Mouse (Mus musculus) retina, postnatal 7 days (tissue): ENCODE data around the gene Olfr633.
A peak's percentile ranks its signal among the peaks of the same experiment; 100 is the strongest.
"Not testable (repeated sequence)": the region's sequence is repeated elsewhere in the genome, so short reads cannot be mapped to it uniquely, and the experiment has no call there.

ENCODE experiments used
- DNase-seq: peaks from one replicate; pipeline ENCODE4 v3.0.0-alpha.2; 2012; ENCODE audit warnings: low read depth, low spot score

The Olfr633 gene

GRCm38 (mm10) chr7:103944137-103944536 lies at the start of gene Olfr633:
Olfr633 (plus strand) TSS chr7:103944437.
- no peak for DNase-seq

DNA sequence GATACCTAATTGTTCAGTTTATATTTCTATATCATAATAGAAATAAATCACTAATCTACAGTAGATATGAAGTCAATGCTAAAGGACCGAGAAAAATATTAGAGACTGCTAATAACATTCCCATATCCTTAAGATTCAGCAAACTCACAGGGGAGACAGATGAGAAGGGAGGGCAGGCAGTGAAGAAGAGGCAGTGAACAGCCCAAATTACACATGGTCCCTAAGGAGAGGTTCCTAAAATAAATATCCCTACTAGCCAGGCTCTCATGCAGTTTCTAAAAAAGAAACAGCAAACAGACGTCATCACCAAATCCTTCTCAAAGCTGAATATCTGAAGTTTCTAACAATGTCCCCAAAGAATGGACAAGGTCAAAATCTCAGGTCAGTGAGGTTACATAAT lies 41.0 kb upstream of the Olfr633 start, which contains the start of gene Olfr65:
Gene Olfr65, plus strand, starts transcription at position 301 of the 400 bp plus-strand sequence.
- no peak for DNase-seq

- DNase-seq, result no peak
These were observed 34.2 kb upstream of the Olfr633 start for GRCm38 (mm10) chr7:103910047-103910446.

GRCm38 (mm10) chr7:103912969-103913511 lies 31.2 kb upstream of the Olfr633 start:
- DNase-seq, result no peak

DNA sequence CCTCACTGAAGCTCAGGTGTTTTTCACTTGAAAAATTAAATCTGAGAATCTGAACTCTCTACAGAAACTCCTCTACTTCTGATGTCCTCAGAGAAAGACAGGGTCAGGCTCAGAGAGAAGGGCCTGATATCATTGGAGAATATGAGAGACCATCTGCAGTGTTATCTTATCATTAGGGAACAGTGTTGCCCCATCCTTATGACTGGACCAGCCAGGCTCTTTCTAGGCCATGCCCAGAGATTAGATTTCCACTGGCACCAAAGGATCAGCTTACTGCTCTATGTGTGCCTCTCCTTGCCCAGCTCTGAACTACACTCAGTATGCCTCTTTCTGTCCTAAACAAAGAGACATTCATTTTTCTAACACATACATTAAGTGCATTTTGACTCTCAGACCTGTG lies 28.9 kb upstream of the Olfr633 start:
- no peak for DNase-seq

DNA sequence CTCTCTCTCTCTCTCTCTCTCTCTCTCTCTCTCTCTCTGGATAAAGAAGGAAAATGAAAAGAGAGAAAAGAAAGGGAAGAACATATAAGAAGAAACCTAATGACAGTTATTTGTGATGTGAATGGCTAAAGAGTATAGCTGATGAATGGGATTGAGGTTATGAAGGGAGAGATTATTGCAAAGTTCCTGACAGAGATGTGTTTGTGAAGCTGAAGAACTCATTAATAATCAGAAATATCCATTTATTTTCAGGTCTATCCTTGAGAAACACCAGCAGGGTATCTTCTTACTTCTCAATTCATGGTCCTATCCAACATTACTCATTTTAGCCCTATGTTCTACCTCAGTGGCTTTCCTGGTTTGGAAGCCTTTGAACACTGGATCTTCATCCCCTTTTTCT lies 15.7 kb upstream of the Olfr633 start, which contains the start of gene Olfr631:
Gene Olfr631, plus strand, starts transcription at position 301 of the 400 bp plus-strand sequence.
- DNase-seq, result no peak

DNA sequence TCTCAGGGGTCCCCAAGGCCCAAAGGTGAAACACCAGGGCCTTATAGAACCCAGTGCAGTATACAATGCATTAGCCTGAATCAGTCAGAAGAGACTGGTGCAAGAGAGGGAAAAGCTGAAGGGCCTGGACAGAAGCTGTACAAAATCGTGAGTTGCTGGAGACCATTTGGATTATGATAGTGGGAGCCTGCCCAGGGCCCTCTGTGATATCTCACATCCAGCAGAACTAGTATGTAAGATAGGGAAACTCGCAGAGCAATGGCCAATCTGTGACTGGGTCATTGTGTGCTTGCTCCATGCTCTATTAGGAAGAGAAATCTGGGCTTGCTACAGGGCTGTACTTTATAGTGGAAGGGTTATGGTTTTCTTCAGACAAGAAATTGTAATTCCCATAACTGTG lies 10.0 kb upstream of the Olfr633 start, which contains the start of gene Olfr632:
Gene Olfr632, plus strand, starts transcription at position 84 of the 400 bp plus-strand sequence.
- no peak for DNase-seq

DNA sequence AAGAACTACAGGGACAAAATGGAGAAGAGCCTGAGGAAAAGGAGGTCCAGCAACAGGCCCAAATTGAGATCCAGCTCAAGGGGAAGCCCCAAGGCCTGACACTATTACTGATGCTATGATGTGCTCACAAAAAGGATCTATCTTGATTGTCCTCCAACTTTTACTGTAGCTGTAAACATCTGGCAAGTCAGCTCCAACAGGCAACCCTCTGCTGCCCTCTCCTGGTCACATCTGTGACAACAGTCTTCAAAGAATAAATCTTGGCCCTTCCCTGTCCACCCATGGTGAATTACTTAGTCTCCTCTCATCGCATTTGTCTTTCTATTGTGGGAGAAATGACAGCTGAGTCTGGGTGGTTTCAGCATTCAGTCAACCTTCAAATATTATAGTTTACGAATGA lies 1.5 kb upstream of the Olfr633 start:
- peak; percentile 27 for DNase-seq

DNA sequence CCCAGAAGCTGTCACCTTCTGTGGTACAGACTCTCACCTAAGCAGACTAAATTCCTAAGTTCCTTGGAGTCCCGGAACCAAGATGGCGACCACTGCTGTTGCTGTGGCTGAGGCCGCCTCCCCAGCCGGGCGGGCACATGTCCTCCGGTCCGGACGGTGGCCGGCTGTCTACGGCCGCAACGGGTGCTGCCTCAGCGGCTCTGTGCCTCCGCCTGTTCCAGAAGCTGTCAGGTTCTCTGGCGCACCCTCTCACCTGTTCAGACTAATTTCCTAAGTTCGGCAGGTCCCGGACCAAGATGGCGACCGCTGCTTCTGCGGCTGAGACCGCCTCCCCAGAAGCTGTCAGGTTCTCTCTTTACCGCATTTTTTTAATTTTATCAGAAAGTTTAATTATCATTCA lies 22.6 kb downstream of the Olfr633 start:
- not testable (repeated sequence) for DNase-seq

DNA sequence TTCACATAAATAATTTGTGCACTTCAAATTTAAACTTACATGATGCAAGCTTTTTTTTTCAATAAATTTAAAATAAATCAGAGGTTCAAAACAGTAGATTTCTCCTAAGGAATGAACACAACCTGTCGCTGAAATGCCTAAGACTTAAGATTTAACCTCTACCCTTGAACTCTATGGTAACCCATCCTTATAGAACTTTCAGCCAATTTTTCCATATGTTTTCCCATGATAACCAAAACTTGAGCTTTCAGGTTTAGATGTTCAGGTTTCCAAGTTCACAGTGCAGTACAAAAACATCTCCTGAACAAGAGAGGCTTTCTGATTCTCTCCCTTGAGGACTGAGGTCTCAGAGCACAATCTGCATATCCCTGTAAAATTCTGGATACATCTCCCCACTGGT lies 26.6 kb downstream of the Olfr633 start, which contains the start of gene Olfr635:
Gene Olfr635, plus strand, starts transcription at position 301 of the 400 bp plus-strand sequence.
- no peak for DNase-seq

DNA sequence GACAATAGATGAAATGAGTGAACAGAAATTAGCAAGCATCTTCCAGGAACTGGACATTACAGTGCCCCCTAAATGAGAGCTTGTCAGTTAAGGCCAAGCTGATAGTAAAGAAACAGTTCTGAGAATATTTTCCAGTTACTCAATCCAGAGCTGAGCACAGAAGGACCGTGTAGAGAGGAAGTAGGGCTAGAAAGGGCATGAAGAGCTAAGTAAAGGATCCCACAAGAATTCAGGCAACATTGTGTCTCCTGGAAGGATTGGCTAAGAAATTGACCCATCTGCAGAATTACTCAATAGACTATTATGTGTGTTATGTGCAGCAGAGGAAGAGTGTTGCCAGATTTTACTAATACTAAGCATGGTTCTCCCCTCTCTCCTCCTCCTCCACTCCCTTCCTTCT lies 27.5 kb downstream of the Olfr633 start:
- DNase-seq, result no peak

- no peak for DNase-seq
These were observed 54.2 kb downstream of the Olfr633 start, which contains the start of gene Olfr638 for GRCm38 (mm10) chr7:103998446-103998845. Olfr638 (plus strand) TSS chr7:103998746.
